In genomic region chr4:48473651-48474011, GRCm38 (mm10) we compare ENCODE assay signal across 8 mouse cellular contexts. TPM values are rescaled to one million over a fixed set of nuclear protein-coding genes. Genes with fewer than 3 reads are reported as not detected.
A peak's percentile ranks its signal among the peaks of the same experiment; 100 is the strongest.
DNase-seq lines count a peak whose midpoint lies in the region; ATAC-seq and TF ChIP-seq lines count a peak whose summit lies in the region.

No protein-coding gene starts in this region.

- H3K36me3 ChIP-seq in kidney, adult 2 months (ENCODE audit: control insufficient read depth, insufficient read depth, low read length) = no peaks in the 10 kb centered on the region; the same call in 1 of the 2 replicates
- H3K36me3 ChIP-seq in hindbrain, embryonic 12.5 days = peaks cover 2% of the 10 kb centered on the region; the same call in 1 of the 2 replicates
- peaks cover under 1% of the 10 kb centered on the region; the same call in 1 of the 2 replicates for H3K36me3 ChIP-seq in midbrain, embryonic 11.5 days (ENCODE audit: control insufficient read depth, insufficient read depth, low read length)

- DNase-seq in kidney, adult 2 months = no peak
- DNase-seq in kidney, adult 8-10 months = no peak
- DNase-seq in midbrain, embryonic 11.5 days (ENCODE audit: low spot score, missing footprints) = peak; percentile 44
- no peak for DNase-seq in adrenal gland, adult 2 months
- DNase-seq in spleen, postnatal 36 days (ENCODE audit: low spot score in 2 of 2) = no peak

- peak overlapping the region; percentile 69 for H3K4me3 ChIP-seq in kidney, adult 2 months (ENCODE audit: insufficient read depth, low read depth, low read length)
- H3K4me3 ChIP-seq in hindbrain, embryonic 12.5 days = peak overlapping the region; percentile 80
- H3K4me3 ChIP-seq in midbrain, embryonic 11.5 days (ENCODE audit: low read depth, low read length) = peak overlapping the region; percentile 79

- H3K9ac ChIP-seq in hindbrain, embryonic 12.5 days = no peak overlapping the region
- peak overlapping the region; percentile 40; the same call in 1 of the 2 replicates for H3K9ac ChIP-seq in midbrain, embryonic 11.5 days (ENCODE audit: low read length)

- H3K4me1 ChIP-seq in kidney, adult 2 months (ENCODE audit: control insufficient read depth, insufficient read depth, low read length) = no peaks in the 10 kb centered on the region
- H3K4me1 ChIP-seq in hindbrain, embryonic 12.5 days = peaks cover 19% of the 10 kb centered on the region
- H3K4me1 ChIP-seq in midbrain, embryonic 11.5 days (ENCODE audit: control insufficient read depth, insufficient read depth, low read length) = peaks cover 14% of the 10 kb centered on the region

- H3K4me2 ChIP-seq in hindbrain, embryonic 12.5 days (replicated peaks) = peak overlapping the region; percentile 81
- peak overlapping the region; percentile 91 for H3K4me2 ChIP-seq in midbrain, embryonic 11.5 days

- no peak overlapping the region for H3K27ac ChIP-seq in kidney, adult 2 months (ENCODE audit: insufficient read depth, low read depth, low read length)
- H3K27ac ChIP-seq in hindbrain, embryonic 12.5 days = peak overlapping the region; percentile 48; the same call in 1 of the 2 replicates
- H3K27ac ChIP-seq in midbrain, embryonic 11.5 days (ENCODE audit: low read depth, low read length) = no peak overlapping the region

- H3K9me3 ChIP-seq in hindbrain, embryonic 12.5 days (replicated peaks) = peaks cover 4% of the 10 kb centered on the region
- no peaks in the 10 kb centered on the region for H3K9me3 ChIP-seq in midbrain, embryonic 11.5 days (ENCODE audit: control insufficient read depth, low read length)

- TF ChIP-seq CTCF in kidney, adult 2 months (conservative IDR thresholded peaks at IDR 0.05; ENCODE audit: insufficient read depth, insufficient read length, low read depth, low read length) = no peak

- no peak for TF ChIP-seq POLR2A in kidney, adult 2 months (IDR thresholded peaks at IDR 0.05; ENCODE audit: low read depth, low read length)

- H3K27me3 ChIP-seq in kidney, adult 2 months (replicated peaks; ENCODE audit: control insufficient read depth, insufficient read depth, low read length) = no peaks in the 10 kb centered on the region
- no peaks in the 10 kb centered on the region for H3K27me3 ChIP-seq in hindbrain, embryonic 12.5 days
- no peaks in the 10 kb centered on the region for H3K27me3 ChIP-seq in midbrain, embryonic 11.5 days (ENCODE audit: control insufficient read depth, insufficient read depth, low read length)

- 73% methylated on average over 2 of the region's 2 CpGs for WGBS in kidney, adult 2 months
- WGBS in hindbrain, embryonic 12.5 days = 76% methylated on average over 2 of the region's 2 CpGs
- WGBS in midbrain, embryonic 11.5 days = 82% methylated on average over 2 of the region's 2 CpGs

- ATAC-seq in activated CD4-positive, CD25-positive, alpha-beta regulatory T cell, adult 4 months = peak; percentile 37
- peak; percentile 43 for ATAC-seq in hindbrain, embryonic 12.5 days (ENCODE audit: low FRiP score)
- peak; percentile 33 for ATAC-seq in midbrain, embryonic 11.5 days (ENCODE audit: low FRiP score)
- no peak for ATAC-seq in frontal cortex, adult (ENCODE audit: low TSS enrichment)

RNA-seq across cellular contexts. Expression of gene Tex10, which starts 0.4 kb away (rescaled TPM):
- polyA plus RNA-seq in kidney, adult 2 months (2012; rRNA removed) = 5.7 and 9.4 TPM in 2 replicates
- polyA plus RNA-seq in activated CD4-positive, CD25-positive, alpha-beta regulatory T cell, adult 4 months (2017; shearing (Covaris generic)) = 10 to 100 TPM; 62.4 to 70.4 TPM
- polyA plus RNA-seq in hindbrain, embryonic 12.5 days (2016; fragmentation: Nextera tagmentation; extraction: Ambion mirVana) = 52.2 and 53.9 TPM in 2 replicates
- 73.5 and 80.6 TPM in 2 replicates for polyA plus RNA-seq in midbrain, embryonic 11.5 days (2014; fragmentation: Nextera tagmentation; extraction: Ambion mirVana)
- total RNA-seq in adrenal gland, adult 2 months (2021) = 10 to 100 TPM; 16.9 to 24.0 TPM
- polyA plus RNA-seq in adrenal gland, adult 2 months (2012; rRNA removed) = 2.3 and 2.6 TPM in 2 replicates
